Mouse (Mus musculus): ENCODE data around the gene Clcnka. TPM values are rescaled to one million over a fixed set of nuclear protein-coding genes. Genes with fewer than 3 reads are reported as not detected.
A peak's percentile ranks its signal among the peaks of the same experiment; 100 is the strongest.

The Clcnka gene
- polyA plus RNA-seq, 1 experiment from 2014 or later = not detected

GRCm38 (mm10) chr4:141429847-141430246 is 31.3 kb upstream of the Clcnka start:
- H3K4me1 ChIP-seq (replicated peaks) = peaks cover 10% of the 10 kb centered on the region
- no peak for DNase-seq
- no peak overlapping the region for H3K27ac ChIP-seq
- ATAC-seq (ENCODE audit: low read depth) = no peak
- no peak overlapping the region for H3K4me3 ChIP-seq (replicated peaks)
- no peaks in the 10 kb centered on the region for H3K36me3 ChIP-seq
- no peaks in the 10 kb centered on the region for H3K9me3 ChIP-seq (replicated peaks)
- no peak overlapping the region for H3K4me2 ChIP-seq
- peaks cover 41% of the 10 kb centered on the region for H3K27me3 ChIP-seq
- WGBS (ENCODE audit: insufficient replicate concordance) = 43% methylated on average over 9 of the region's 9 CpGs
- no peak overlapping the region for H3K9ac ChIP-seq

DNA sequence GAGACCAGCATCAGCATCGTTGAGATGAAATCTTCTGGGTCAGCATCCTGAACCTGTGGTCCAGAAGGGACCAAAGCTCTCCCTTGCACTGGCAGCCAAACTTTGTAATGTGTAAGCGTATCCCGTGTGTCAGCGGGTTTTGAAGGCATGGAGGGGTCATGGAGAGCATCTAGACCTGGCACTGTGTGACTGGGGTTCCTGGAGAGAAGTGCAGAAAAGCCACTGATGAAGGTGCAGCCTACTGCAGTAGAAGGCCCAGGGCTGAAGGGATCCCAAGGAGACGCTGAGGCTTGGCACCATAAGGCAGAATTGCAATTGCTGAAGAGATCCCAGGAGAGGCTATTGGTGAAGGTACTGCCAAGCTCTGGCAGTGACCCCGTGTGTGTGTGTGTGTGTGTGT is 30.9 kb upstream of the Clcnka start:
- WGBS (ENCODE audit: insufficient replicate concordance) = 59% methylated on average over 6 of the region's 6 CpGs
- H3K27ac ChIP-seq = no peak overlapping the region
- no peak overlapping the region for H3K4me3 ChIP-seq (replicated peaks)
- ATAC-seq (ENCODE audit: low read depth) = no peak
- H3K9ac ChIP-seq = no peak overlapping the region
- no peaks in the 10 kb centered on the region for H3K36me3 ChIP-seq
- no peak for DNase-seq
- H3K4me2 ChIP-seq = no peak overlapping the region
- peaks cover 10% of the 10 kb centered on the region for H3K4me1 ChIP-seq (replicated peaks)
- no peaks in the 10 kb centered on the region for H3K9me3 ChIP-seq (replicated peaks)
- peaks cover 44% of the 10 kb centered on the region for H3K27me3 ChIP-seq

DNA sequence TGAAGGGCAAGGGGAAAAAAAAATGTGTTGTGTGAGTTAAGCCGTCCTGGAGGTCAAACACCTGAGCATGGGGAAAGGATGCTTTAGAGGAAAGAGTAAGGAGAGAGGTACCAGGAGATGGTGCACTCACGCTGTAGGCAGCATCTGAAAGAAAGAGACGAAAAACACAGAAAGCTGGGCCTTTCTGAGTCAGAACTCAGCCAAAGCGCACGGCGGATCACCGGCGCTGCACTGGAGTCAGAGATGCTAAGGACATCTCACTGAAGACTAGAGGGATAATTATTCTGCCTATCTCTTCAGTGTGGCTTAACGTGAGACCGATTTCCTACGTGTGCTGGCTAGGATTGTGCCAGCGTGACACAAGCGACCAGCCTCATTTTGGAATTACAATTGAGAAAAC is 29.4 kb upstream of the Clcnka start:
- no peak overlapping the region for H3K9ac ChIP-seq
- no peak overlapping the region for H3K4me2 ChIP-seq
- ATAC-seq (ENCODE audit: low read depth) (no peak), DNase-seq (no peak)
- H3K4me1 ChIP-seq (replicated peaks) = peaks cover 10% of the 10 kb centered on the region
- no peaks in the 10 kb centered on the region for H3K9me3 ChIP-seq (replicated peaks)
- 77% methylated on average over 13 of the region's 13 CpGs for WGBS (ENCODE audit: insufficient replicate concordance)
- peaks cover 57% of the 10 kb centered on the region for H3K27me3 ChIP-seq
- H3K4me3 ChIP-seq (replicated peaks) = no peak overlapping the region
- no peak overlapping the region for H3K27ac ChIP-seq
- no peaks in the 10 kb centered on the region for H3K36me3 ChIP-seq

DNA sequence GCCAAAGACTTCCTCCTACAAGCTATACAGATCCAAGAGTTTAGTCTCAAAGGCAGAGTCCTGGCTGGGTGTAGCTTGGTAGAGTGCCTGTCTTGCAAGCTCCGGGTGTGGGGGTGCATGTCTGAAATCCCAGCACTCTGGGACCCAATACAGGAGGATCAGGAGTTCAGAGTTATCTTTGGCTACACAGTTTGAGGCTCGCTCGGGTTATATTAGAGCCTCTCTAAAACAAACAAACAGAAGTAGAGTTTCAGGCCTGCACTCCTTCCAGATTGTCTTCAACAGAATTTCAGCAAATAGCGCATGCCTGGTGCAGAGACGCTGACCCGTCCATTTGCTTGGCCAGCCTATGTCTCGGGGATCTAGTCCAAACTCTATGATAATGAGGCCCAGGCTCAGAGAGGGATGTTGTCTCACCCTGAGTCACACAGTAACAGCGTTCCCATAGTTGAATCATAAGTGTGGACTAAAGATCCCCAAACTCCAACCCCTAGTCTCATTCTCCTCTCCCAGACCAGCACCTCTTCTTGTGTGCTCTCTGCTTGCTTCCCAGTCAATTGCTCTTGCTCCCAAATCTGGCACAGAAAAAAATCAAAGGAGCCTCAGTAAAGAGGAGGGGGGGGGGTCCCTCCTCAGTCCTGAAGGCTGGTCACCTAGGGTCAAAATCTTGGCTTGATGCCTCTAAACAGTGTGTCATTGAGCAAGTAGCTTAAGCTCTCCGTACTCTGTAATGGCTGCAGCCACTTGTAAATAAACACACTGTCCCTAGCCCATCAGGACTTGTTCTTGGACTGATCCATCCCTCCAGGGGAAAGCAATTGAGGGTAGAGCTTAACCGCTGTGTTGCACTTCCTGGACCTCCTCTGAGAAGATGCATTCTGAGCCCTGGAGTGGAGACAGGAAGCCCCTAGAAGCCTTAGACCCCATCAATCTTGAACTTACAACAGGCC is 28.5 kb upstream of the Clcnka start:
- 63% methylated on average over 10 of the region's 10 CpGs for WGBS (ENCODE audit: insufficient replicate concordance)
- no peak overlapping the region for H3K4me3 ChIP-seq (replicated peaks)

DNA sequence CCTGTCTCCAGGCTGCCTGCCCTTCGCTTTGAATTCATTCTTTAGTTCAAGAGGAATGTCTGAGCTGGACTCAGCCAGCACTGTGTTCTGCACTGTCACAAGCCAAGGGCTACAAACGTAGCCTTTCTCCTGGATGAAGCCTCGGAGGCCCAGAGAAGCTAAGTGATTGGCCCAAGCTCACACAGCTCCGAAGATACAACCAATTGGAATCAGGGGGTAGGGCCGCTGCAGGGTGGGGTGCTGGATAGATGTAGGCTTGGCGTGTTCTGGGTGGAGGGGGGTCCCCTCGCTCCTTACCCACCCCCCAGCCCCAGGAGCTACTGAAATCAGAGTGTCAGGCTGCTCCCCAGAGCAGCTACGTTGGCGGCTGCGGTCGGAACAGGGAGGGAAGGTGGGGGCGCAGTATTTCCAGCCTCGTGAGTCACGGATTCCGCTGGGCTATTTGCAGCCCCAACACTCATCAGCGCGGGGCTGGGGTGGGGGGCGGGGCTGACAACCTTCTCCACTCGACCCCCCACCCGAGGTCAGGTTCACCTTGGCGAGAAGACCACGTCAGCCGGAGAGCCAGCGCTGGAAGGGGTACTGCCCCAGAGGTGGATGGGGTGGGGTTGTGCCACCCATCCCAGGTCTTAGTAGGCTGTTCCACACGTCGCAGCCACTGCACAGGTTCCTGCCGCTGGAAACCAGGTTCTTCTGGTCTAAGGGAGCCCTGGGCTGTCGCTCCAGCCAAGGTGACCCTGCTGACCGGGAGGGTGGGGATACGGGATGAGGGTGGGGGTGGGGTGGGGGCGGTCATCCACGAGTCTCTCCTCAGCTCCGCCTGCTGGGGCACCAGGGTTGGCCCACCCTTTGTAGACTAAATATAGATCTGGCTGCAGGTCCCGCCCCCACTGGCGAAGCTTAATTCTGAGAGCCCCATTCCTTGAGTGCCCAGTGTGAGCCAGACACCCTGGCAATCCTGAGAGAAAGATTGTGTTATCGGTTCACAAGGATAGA is 27.3 kb upstream of the Clcnka start:
- no peak overlapping the region for H3K27ac ChIP-seq
- H3K4me2 ChIP-seq = peak overlapping the region; percentile 56
- 5% methylated on average over 35 of the region's 36 CpGs for WGBS (ENCODE audit: insufficient replicate concordance)
- no peak for DNase-seq
- H3K27me3 ChIP-seq = peaks cover 70% of the 10 kb centered on the region
- peaks cover 20% of the 10 kb centered on the region for H3K4me1 ChIP-seq (replicated peaks)
- H3K9me3 ChIP-seq (replicated peaks) = no peaks in the 10 kb centered on the region
- 0 out of 2 replicates have a peak, but pooled peaks have one; percentile 36 for ATAC-seq (ENCODE audit: low read depth)
- H3K9ac ChIP-seq = no peak overlapping the region
- H3K36me3 ChIP-seq = no peaks in the 10 kb centered on the region
- peak overlapping the region; percentile 33 for H3K4me3 ChIP-seq (replicated peaks)

More for the DNA sequence above, 28.5 kb upstream of the Clcnka start:
- H3K9ac ChIP-seq = no peak overlapping the region
- no peak overlapping the region for H3K4me2 ChIP-seq
- H3K4me1 ChIP-seq (replicated peaks) = peaks cover 10% of the 10 kb centered on the region
- no peak for ATAC-seq (ENCODE audit: low read depth)
- H3K27me3 ChIP-seq = peaks cover 63% of the 10 kb centered on the region
- H3K27ac ChIP-seq = no peak overlapping the region
- H3K9me3 ChIP-seq (replicated peaks) = no peaks in the 10 kb centered on the region
- no peak for DNase-seq
- no peaks in the 10 kb centered on the region for H3K36me3 ChIP-seq

DNA sequence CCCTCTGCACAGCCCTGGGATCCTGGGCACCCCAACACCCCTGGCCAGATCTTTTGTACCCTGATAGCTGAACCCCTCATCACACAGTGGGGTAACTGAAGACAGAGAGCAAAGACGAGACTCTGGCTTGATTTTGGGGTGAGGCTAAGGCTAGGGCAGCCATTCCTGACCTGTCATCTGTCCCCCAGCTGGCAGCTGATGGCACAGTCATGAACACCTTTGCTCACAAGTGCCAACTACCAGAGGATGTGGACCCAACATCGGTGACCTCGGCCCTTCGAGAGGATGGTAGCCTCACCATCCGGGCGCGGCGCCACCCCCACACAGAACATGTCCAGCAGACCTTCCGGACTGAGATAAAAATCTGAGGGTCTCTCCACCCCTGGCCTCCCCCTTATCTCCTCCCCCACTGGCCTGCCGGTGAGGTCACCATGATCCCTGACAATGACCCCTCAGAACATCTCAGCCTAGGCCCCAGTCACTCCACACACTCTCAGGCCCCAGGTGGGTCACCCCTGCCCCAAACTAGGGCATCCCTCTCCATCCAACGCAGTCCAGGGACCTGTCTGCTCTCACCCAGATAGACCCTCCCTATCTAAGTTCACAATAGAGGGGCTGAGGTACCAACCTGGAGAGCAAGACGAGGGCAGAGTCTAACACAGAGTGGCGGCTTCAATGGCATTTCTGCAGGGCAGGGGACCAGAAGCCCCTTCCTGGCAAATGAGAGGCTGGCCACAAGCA is 25.3 kb upstream of the Clcnka start:
- Histone ChIP-seq H3K4me3 (replicated peaks) (no peak overlapping the region), H3K4me1 (replicated peaks) (peaks cover 27% of the 10 kb centered on the region), H3K9me3 (replicated peaks) (no peaks in the 10 kb centered on the region), H3K27me3 (peaks cover 70% of the 10 kb centered on the region), H3K27ac (no peak overlapping the region), H3K36me3 (no peaks in the 10 kb centered on the region), H3K4me2 (no peak overlapping the region), H3K9ac (no peak overlapping the region)
- WGBS (ENCODE audit: insufficient replicate concordance) = 67% methylated on average over 13 of the region's 13 CpGs
- DNase-seq (no peak), ATAC-seq (ENCODE audit: low read depth) (no peak)

- H3K9ac ChIP-seq = no peak overlapping the region
- H3K4me3 ChIP-seq (replicated peaks) = no peak overlapping the region
- H3K36me3 ChIP-seq = no peaks in the 10 kb centered on the region
- no peak overlapping the region for H3K4me2 ChIP-seq
- ATAC-seq (ENCODE audit: low read depth) (no peak), DNase-seq (no peak)
- peaks cover 27% of the 10 kb centered on the region for H3K4me1 ChIP-seq (replicated peaks)
- H3K27ac ChIP-seq = no peak overlapping the region
- H3K9me3 ChIP-seq (replicated peaks) = no peaks in the 10 kb centered on the region
- H3K27me3 ChIP-seq = peaks cover 66% of the 10 kb centered on the region
- WGBS (ENCODE audit: insufficient replicate concordance) = 71% methylated on average over 5 of the region's 5 CpGs
Observed at GRCm38 (mm10) chr4:141423288-141423687, 24.8 kb upstream of the Clcnka start.

DNA sequence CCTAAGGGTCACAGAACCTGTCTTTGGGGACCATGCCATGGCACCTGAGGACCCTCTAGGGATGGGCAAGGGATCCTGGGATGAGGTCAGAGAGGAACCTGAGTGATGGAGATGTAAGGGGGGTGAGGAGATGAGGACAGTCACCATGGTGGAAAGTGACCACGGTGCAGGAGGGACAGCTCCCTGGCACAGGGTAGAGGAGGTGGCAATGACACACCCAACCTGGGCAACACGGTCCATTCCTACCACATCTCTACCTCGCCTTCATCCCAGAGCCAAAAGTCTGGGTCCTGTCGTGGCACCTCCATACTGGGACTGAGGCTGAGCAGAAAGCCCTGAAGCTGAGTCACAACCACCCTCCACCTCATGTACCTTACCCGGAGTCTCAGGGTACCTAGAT is 24.3 kb upstream of the Clcnka start:
- Histone ChIP-seq H3K9me3 (replicated peaks) (no peaks in the 10 kb centered on the region), H3K4me2 (no peak overlapping the region), H3K36me3 (no peaks in the 10 kb centered on the region), H3K4me3 (replicated peaks) (no peak overlapping the region), H3K27ac (no peak overlapping the region), H3K27me3 (peaks cover 62% of the 10 kb centered on the region), H3K4me1 (replicated peaks) (peaks cover 27% of the 10 kb centered on the region), H3K9ac (no peak overlapping the region)
- DNase-seq (no peak), ATAC-seq (ENCODE audit: low read depth) (no peak)
- 64% methylated on average over 5 of the region's 5 CpGs for WGBS (ENCODE audit: insufficient replicate concordance)

DNA sequence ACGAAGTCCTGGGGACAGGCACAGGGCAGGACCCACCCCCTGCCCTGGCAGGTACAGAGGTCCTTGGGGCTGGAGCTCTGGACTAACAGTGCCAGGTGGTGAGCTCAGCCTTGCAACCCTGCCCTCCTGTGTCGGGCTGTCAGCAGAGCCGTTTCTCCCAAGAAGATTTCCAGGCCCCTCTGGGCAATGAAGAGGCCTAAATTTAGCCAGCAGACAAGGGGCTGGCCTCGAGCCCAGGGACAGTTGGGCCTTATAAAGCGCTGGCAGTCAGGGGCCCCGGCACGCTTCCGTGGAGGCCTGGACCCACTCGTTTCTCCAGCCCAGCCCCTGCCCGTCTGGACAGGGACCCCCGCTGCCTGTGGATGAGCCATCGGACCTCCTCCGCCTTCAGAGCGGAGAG is 22.9 kb upstream of the Clcnka start:
- no peak overlapping the region for H3K9ac ChIP-seq
- no peak overlapping the region for H3K27ac ChIP-seq
- H3K4me2 ChIP-seq = no peak overlapping the region
- no peak for DNase-seq
- H3K27me3 ChIP-seq = peaks cover 49% of the 10 kb centered on the region
- no peak for ATAC-seq (ENCODE audit: low read depth)
- peaks cover 27% of the 10 kb centered on the region for H3K4me1 ChIP-seq (replicated peaks)
- no peaks in the 10 kb centered on the region for H3K36me3 ChIP-seq
- no peaks in the 10 kb centered on the region for H3K9me3 ChIP-seq (replicated peaks)
- no peak overlapping the region for H3K4me3 ChIP-seq (replicated peaks)
- 57% methylated on average over 14 of the region's 14 CpGs for WGBS (ENCODE audit: insufficient replicate concordance)

GRCm38 (mm10) chr4:141420886-141421285 is 22.4 kb upstream of the Clcnka start:
- Histone ChIP-seq H3K4me1 (replicated peaks) (peaks cover 23% of the 10 kb centered on the region), H3K9ac (no peak overlapping the region), H3K36me3 (no peaks in the 10 kb centered on the region), H3K27me3 (peaks cover 44% of the 10 kb centered on the region), H3K9me3 (replicated peaks) (no peaks in the 10 kb centered on the region), H3K4me2 (no peak overlapping the region), H3K27ac (no peak overlapping the region), H3K4me3 (replicated peaks) (no peak overlapping the region)
- DNase-seq = no peak
- no peak for ATAC-seq (ENCODE audit: low read depth)
- WGBS (ENCODE audit: insufficient replicate concordance) = 35% methylated on average over 9 of the region's 9 CpGs
